Mouse (Mus musculus): Measurements from ENCODE around the gene Ctrc. TPM values are rescaled to one million over a fixed set of nuclear protein-coding genes. Genes with fewer than 3 reads are reported as not detected.
"Not testable (repeated sequence)": the region's sequence is repeated elsewhere in the genome, so short reads cannot be mapped to it uniquely, and the experiment has no call there.

Ctrc gene
- polyA plus RNA-seq, 1 experiment from 2014 or later, result not detected

DNA sequence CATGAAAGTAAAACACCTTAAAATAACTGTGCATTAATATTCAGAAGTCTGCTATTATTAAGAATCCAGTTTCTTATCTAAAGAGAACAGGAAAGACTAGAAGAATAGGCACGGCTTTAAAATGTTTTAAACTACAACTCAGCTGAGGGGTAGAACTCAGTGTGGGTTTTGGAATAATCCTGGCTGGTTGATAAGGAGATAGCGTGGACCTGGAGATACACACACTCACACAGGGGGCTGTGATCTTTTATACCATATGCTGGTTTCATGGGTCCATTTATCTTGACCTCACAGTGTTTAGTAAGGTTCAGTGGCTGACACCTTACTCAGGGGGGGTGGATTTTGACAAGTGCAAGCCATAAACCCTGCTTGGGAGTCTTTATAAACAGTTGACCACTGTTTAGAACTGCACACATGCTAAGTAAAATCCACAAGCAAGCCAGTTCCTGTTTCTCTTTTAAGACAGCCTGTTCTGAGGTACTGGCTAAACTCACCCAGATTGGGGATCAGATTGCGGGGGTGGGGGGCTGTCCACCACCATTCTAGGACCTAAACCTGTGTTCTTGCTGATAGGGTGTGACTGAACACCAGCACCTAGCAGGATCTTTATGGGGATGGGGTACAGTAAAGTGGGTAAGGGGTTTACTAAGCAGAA is 56.5 kb downstream of the Ctrc start:
- no peak for DNase-seq (ENCODE audit: low spot score)
- Histone ChIP-seq H3K4me1 (peaks cover 10% of the 10 kb centered on the region; the same call in 1 of the 2 replicates), H3K27me3 (ENCODE audit: insufficient read depth, poor library complexity, severe bottlenecking) (no peaks in the 10 kb centered on the region), H3K27ac (peak overlapping the region; percentile 93), H3K36me3 (peaks cover 33% of the 10 kb centered on the region), H3K9me3 (no peaks in the 10 kb centered on the region), H3K4me3 (peak overlapping the region; percentile 87)
- WGBS, result 42% methylated on average over 3 of the region's 3 CpGs

DNA sequence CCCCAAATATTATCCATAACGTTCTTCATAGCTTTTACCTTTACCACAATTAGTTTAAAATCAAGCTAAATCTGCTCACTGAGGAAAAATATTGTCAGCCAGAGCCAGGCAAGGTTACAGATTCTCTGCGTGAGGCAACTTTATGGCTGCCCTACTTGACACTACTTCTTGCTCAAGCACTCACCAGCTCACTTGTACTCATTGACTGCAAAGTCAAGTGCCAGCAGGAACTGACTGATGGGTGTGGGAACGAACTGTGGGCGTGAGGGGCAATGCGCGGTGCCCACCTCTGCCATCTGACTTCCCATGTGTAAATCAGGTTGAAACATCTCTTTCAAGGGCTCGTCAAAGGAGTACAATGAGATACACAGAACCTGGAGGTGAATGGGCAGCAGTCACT is 58.7 kb downstream of the Ctrc start:
- Histone ChIP-seq H3K4me1 (peaks cover 6% of the 10 kb centered on the region; the same call in 1 of the 2 replicates), H3K36me3 (peaks cover 54% of the 10 kb centered on the region), H3K27me3 (ENCODE audit: insufficient read depth, poor library complexity, severe bottlenecking) (no peaks in the 10 kb centered on the region), H3K27ac (no peak overlapping the region), H3K9me3 (no peaks in the 10 kb centered on the region), H3K4me3 (no peak overlapping the region)
- DNase-seq (ENCODE audit: low spot score), result no peak
- 91% methylated on average over 7 of the region's 7 CpGs for WGBS

GRCm38 (mm10) chr4:141787046-141787445 is 59.1 kb downstream of the Ctrc start:
- no peaks in the 10 kb centered on the region for H3K27me3 ChIP-seq (ENCODE audit: insufficient read depth, poor library complexity, severe bottlenecking)
- H3K27ac ChIP-seq, result no peak overlapping the region
- no peak for DNase-seq (ENCODE audit: low spot score)
- 85% methylated on average over 6 of the region's 6 CpGs for WGBS
- H3K4me1 ChIP-seq, result peaks cover 6% of the 10 kb centered on the region; the same call in 1 of the 2 replicates
- peaks cover 59% of the 10 kb centered on the region for H3K36me3 ChIP-seq
- no peak overlapping the region for H3K4me3 ChIP-seq
- no peaks in the 10 kb centered on the region for H3K9me3 ChIP-seq

GRCm38 (mm10) chr4:141786141-141786540 is 60.0 kb downstream of the Ctrc start:
- no peak for DNase-seq (ENCODE audit: low spot score)
- Histone ChIP-seq H3K27ac (no peak overlapping the region), H3K4me3 (no peak overlapping the region), H3K27me3 (ENCODE audit: insufficient read depth, poor library complexity, severe bottlenecking) (no peaks in the 10 kb centered on the region), H3K4me1 (peaks cover 6% of the 10 kb centered on the region; the same call in 1 of the 2 replicates), H3K9me3 (no peaks in the 10 kb centered on the region), H3K36me3 (peaks cover 68% of the 10 kb centered on the region)
- WGBS, result 89% methylated on average over 13 of the region's 13 CpGs

GRCm38 (mm10) chr4:141784835-141785234 is 61.3 kb downstream of the Ctrc start:
- no peak for DNase-seq (ENCODE audit: low spot score)
- Histone ChIP-seq H3K27ac (no peak overlapping the region), H3K27me3 (ENCODE audit: insufficient read depth, poor library complexity, severe bottlenecking) (no peaks in the 10 kb centered on the region), H3K4me3 (no peak overlapping the region), H3K36me3 (peaks cover 81% of the 10 kb centered on the region), H3K4me1 (peaks cover 4% of the 10 kb centered on the region; the same call in 1 of the 2 replicates), H3K9me3 (no peaks in the 10 kb centered on the region)
- WGBS, result 85% methylated on average over 5 of the region's 5 CpGs

GRCm38 (mm10) chr4:141781201-141781985 is 64.8 kb downstream of the Ctrc start:
- WGBS, result 97% methylated on average over 8 of the region's 8 CpGs
- H3K9me3 ChIP-seq, result no peaks in the 10 kb centered on the region
- H3K36me3 ChIP-seq, result peaks cover 92% of the 10 kb centered on the region
- H3K27ac ChIP-seq, result no peak overlapping the region
- H3K4me1 ChIP-seq, result no peaks in the 10 kb centered on the region
- no peaks in the 10 kb centered on the region for H3K27me3 ChIP-seq (ENCODE audit: insufficient read depth, poor library complexity, severe bottlenecking)
- no peak overlapping the region for H3K4me3 ChIP-seq
- DNase-seq (ENCODE audit: low spot score), result no peak

DNA sequence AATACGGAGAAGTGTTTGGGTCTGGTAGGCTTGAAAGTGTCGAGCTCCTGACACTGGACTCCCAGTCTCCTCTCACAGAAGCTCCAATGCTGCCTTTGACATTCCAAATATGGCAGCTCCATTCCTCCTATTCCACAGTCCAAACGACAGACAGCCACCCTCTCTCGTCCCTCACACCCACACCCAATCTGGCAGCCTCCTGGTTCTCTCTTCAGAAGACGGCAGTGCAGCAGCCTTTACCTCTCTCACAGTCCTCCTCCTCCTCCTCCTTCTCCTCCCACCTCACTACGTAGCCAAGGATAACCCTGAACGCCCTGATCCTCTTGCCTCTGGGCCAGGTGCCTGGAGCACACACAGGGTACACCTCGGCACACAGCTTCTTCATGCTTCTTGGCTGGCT is 66.3 kb downstream of the Ctrc start:
- 75% methylated on average over 8 of the region's 8 CpGs for WGBS
- Histone ChIP-seq H3K9me3 (no peaks in the 10 kb centered on the region), H3K4me1 (no peaks in the 10 kb centered on the region), H3K36me3 (peaks cover 92% of the 10 kb centered on the region), H3K27ac (no peak overlapping the region), H3K27me3 (ENCODE audit: insufficient read depth, poor library complexity, severe bottlenecking) (no peaks in the 10 kb centered on the region), H3K4me3 (no peak overlapping the region)
- DNase-seq (ENCODE audit: low spot score), result no peak

DNA sequence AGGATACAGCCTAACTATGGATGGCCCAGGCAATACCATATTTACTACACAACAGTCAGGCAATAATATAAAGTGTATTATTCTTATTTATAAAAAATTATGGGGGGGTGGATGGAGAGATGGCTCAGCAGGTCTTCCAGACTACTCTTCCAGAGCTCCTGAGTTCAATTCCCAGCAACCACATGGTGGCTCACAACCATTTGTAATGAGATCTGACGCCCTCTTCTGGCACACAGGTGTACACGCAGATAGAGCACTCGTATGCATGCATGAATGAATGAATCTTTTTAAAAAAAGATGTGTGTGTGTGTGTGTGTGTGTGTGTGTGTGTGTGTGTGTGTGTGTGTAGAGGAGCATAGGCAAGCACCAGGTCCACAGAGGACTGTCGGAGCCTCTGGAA is 73.1 kb downstream of the Ctrc start:
- DNase-seq (ENCODE audit: low spot score); H3K27me3 ChIP-seq (ENCODE audit: insufficient read depth, poor library complexity, severe bottlenecking); H3K9me3 ChIP-seq; H3K27ac ChIP-seq; H3K4me3 ChIP-seq; H3K4me1 ChIP-seq: not testable (repeated sequence)
- 83% methylated on average over 4 of the region's 4 CpGs for WGBS
- peaks cover 90% of the 10 kb centered on the region for H3K36me3 ChIP-seq

DNA sequence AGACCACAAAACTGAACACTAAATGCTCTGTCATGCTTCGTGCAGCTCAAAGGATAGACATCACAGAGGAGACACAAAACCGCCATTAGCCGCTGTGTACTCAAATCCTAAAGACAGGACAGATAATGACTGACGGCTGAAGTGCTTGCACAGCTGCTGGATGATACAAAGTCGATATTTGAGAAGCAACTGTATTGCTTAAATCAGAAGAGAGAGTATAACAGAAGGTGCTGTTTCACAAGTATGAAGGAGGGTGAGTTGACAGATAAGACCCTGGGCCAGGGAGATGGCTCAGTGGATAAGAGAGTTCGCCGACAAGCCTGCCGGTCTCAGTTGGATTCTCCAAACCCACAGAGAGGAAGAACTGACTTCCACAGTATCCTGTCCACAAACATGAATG is 74.3 kb downstream of the Ctrc start:
- peaks cover 18% of the 10 kb centered on the region for H3K4me1 ChIP-seq
- 81% methylated on average over 8 of the region's 8 CpGs for WGBS
- H3K27ac ChIP-seq, result no peak overlapping the region
- no peak overlapping the region for H3K4me3 ChIP-seq
- DNase-seq (ENCODE audit: low spot score), result no peak
- H3K9me3 ChIP-seq, result no peaks in the 10 kb centered on the region
- peaks cover 95% of the 10 kb centered on the region for H3K36me3 ChIP-seq
- H3K27me3 ChIP-seq (ENCODE audit: insufficient read depth, poor library complexity, severe bottlenecking), result no peaks in the 10 kb centered on the region

- 68% methylated on average over 8 of the region's 8 CpGs for WGBS
- peaks cover 24% of the 10 kb centered on the region for H3K4me1 ChIP-seq
- H3K27me3 ChIP-seq (ENCODE audit: insufficient read depth, poor library complexity, severe bottlenecking), result no peaks in the 10 kb centered on the region
Observed at GRCm38 (mm10) chr4:141769501-141770160, 76.5 kb downstream of the Ctrc start.

DNA sequence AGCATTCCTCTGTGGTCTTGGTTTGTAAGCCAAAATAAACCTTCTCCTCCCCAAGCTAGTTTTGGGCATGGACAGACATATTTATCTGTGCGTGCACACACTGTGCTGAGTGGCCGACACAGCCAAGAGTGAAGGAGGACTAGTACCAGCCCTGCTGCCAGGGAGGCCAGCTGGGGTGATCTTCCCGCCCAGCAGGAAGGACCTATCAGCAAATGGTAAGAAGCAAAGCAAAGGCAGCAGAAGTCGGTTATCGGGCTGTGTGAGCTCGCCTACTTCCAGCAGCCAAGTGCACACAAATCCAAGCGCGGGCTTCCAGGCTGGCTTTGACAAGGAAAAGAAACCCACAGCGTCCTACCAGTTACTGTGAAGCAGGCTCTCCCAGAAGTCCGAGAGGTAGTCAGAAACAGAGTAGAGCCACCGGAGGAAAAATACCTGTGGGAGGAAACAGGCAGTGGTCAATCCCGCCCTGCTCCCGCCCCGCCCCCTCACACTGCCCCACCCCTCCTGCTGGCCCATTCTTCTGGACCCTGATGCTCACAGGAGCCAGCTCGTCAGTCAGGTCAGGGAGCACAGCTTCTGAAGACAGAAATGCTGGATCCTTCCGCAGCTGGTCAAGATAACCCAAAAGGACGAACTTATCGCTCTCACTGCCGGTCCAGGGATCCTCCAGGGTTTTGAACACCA is 78.7 kb downstream of the Ctrc start:
- H3K36me3 ChIP-seq, result peaks cover 92% of the 10 kb centered on the region
- H3K27ac ChIP-seq, result peak overlapping the region; percentile 72; the same call in 1 of the 2 replicates
- peak overlapping the region; percentile 16; the same call in 1 of the 2 replicates for H3K4me3 ChIP-seq
- H3K9me3 ChIP-seq, result no peaks in the 10 kb centered on the region
- 41% methylated on average over 19 of the region's 19 CpGs for WGBS
- H3K27me3 ChIP-seq (ENCODE audit: insufficient read depth, poor library complexity, severe bottlenecking), result no peaks in the 10 kb centered on the region
- peaks cover 24% of the 10 kb centered on the region for H3K4me1 ChIP-seq
- peak; percentile 90 for DNase-seq (ENCODE audit: low spot score)

More at GRCm38 (mm10) chr4:141769501-141770160, 76.5 kb downstream of the Ctrc start:
- H3K36me3 ChIP-seq, result peaks cover 92% of the 10 kb centered on the region
- no peak for DNase-seq (ENCODE audit: low spot score)
- no peak overlapping the region for H3K27ac ChIP-seq
- no peak overlapping the region for H3K4me3 ChIP-seq
- H3K9me3 ChIP-seq, result no peaks in the 10 kb centered on the region

DNA sequence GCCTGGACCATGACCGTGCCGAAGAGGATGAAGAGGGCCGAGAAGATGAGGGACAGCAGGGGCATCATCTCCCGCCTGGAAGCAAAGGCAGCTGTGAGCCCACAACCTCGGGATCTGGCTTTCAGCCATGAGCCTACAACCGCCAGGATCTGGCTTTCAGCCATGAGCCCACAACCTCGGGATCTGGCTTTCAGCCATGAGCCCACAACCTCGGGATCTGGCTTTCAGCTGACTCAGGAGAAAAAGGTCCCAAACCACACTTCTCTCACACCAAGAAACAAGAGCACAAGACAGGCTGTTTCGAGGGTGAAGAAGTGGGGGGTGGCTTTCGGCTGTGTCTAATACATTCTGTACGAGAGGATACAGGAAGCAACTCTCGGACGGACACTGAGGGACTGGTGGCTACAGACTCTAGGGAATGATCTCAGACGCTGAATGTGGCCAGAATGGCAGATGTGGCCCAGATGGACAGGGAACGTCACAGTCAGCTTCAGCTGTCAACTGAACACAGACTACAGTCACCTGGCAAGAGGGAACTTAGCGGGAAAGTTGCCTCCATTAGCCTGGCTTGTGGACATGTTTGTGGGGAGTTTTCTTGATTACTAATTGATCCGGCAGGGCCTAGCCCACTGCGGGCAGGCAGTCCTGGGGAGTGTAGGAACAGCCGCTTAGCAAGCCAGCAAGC is 79.3 kb downstream of the Ctrc start:
- Histone ChIP-seq H3K9me3 (no peaks in the 10 kb centered on the region), H3K36me3 (peaks cover 92% of the 10 kb centered on the region), H3K27me3 (ENCODE audit: insufficient read depth, poor library complexity, severe bottlenecking) (no peaks in the 10 kb centered on the region), H3K27ac (peak overlapping the region; percentile 72), H3K4me1 (peaks cover 24% of the 10 kb centered on the region), H3K4me3 (peak overlapping the region; percentile 16; the same call in 1 of the 2 replicates)
- no peak for DNase-seq (ENCODE audit: low spot score)
- 63% methylated on average over 19 of the region's 19 CpGs for WGBS

Data from heart, embryonic 10.5 days (tissue).